Mouse (Mus musculus): ENCODE data around the gene Mettl8.

- no peak for TF ChIP-seq POLR2A (IDR thresholded peaks at IDR 0.05; ENCODE audit: extremely low read depth, insufficient read depth, low read length)
- TF ChIP-seq CTCF (IDR thresholded peaks at IDR 0.05; ENCODE audit: extremely low read depth, insufficient read depth, low read length): no peak
Measured at GRCm38 (mm10) chr2:71026787-71027186, 28.6 kb downstream of the Mettl8 start.
